Mouse (Mus musculus): ENCODE data around the gene Cln5. TPM values are rescaled to one million over a fixed set of nuclear protein-coding genes. Genes with fewer than 3 reads are reported as not detected.

Cln5 gene
- polyA plus RNA-seq, 1 experiment: 12.2 TPM

GRCm38 (mm10) chr14:103093670-103094069 is 23.7 kb downstream of the Cln5 start:
- Histone ChIP-seq H3K27ac (ENCODE audit: insufficient read depth, low read length) (no peak overlapping the region), H3K4me3 (ENCODE audit: insufficient read depth, low read length) (no peak overlapping the region), H3K4me1 (ENCODE audit: control insufficient read depth, insufficient read depth, low read length) (peaks cover 15% of the 10 kb centered on the region; the same call in 1 of the 2 replicates)
- TF ChIP-seq CTCF (IDR thresholded peaks at IDR 0.05; ENCODE audit: extremely low read depth, insufficient read depth, low read length) (no peak), POLR2A (IDR thresholded peaks at IDR 0.05; ENCODE audit: extremely low read depth, insufficient read depth, low read length) (no peak)

DNA sequence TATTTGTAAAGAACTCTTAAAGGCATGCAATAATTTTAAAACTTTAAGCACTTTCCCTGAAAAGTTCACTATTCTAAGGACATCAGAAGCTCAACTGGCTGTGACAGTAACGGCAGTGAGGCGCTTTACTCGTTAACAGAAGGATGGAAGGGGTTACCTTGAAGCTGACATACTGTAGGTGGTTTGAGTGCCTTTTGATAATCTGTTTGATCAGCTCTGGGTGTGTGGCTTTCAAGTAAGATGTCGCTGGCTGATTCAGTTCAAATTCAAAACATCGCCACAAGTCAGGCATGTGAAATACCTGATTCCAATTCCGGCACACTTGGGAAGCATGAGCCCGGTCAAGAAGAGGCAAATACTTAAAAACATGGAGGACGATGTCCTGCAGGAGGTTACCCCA is 25.0 kb downstream of the Cln5 start:
- TF ChIP-seq CTCF (IDR thresholded peaks at IDR 0.05; ENCODE audit: extremely low read depth, insufficient read depth, low read length) (no peak), POLR2A (IDR thresholded peaks at IDR 0.05; ENCODE audit: extremely low read depth, insufficient read depth, low read length) (no peak)
- Histone ChIP-seq H3K4me1 (ENCODE audit: control insufficient read depth, insufficient read depth, low read length) (peaks cover 15% of the 10 kb centered on the region; the same call in 1 of the 2 replicates), H3K27ac (ENCODE audit: insufficient read depth, low read length) (no peak overlapping the region)

GRCm38 (mm10) chr14:103095826-103096225 is 25.8 kb downstream of the Cln5 start:
- Histone ChIP-seq H3K27ac (ENCODE audit: insufficient read depth, low read length) (no peak overlapping the region), H3K4me1 (ENCODE audit: control insufficient read depth, insufficient read depth, low read length) (peaks cover 15% of the 10 kb centered on the region; the same call in 1 of the 2 replicates), H3K4me3 (ENCODE audit: insufficient read depth, low read length) (no peak overlapping the region)
- TF ChIP-seq CTCF (IDR thresholded peaks at IDR 0.05; ENCODE audit: extremely low read depth, insufficient read depth, low read length): no peak
- no peak for TF ChIP-seq POLR2A (IDR thresholded peaks at IDR 0.05; ENCODE audit: extremely low read depth, insufficient read depth, low read length)

More for the DNA sequence above, 25.0 kb downstream of the Cln5 start:
- H3K4me3 ChIP-seq (ENCODE audit: insufficient read depth, low read length): no peak overlapping the region

DNA sequence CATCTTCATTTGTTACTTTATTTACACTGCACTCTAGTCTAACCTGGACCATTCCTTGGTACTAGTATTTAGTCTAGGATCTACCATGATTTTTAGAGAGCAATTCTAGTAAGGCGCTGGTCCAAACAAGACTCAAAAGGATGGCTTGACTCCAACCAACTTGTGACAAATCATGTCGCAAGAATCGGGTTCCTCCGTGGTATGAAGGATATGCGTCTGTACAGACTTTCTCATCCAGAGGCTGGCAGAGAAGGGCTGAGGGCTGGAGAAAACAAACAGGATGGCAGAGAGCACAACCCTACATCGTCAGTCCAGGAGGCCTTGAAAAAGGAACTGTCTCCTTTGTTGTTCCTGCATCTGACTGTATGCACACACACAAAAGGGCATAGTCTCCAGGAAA is 26.6 kb downstream of the Cln5 start:
- Histone ChIP-seq H3K4me3 (ENCODE audit: insufficient read depth, low read length) (no peak overlapping the region; the same call in 1 of the 2 replicates), H3K27ac (ENCODE audit: insufficient read depth, low read length) (no peak overlapping the region), H3K4me1 (ENCODE audit: control insufficient read depth, insufficient read depth, low read length) (peaks cover 15% of the 10 kb centered on the region; the same call in 1 of the 2 replicates)
- TF ChIP-seq POLR2A (IDR thresholded peaks at IDR 0.05; ENCODE audit: extremely low read depth, insufficient read depth, low read length) (no peak), CTCF (IDR thresholded peaks at IDR 0.05; ENCODE audit: extremely low read depth, insufficient read depth, low read length) (no peak)

DNA sequence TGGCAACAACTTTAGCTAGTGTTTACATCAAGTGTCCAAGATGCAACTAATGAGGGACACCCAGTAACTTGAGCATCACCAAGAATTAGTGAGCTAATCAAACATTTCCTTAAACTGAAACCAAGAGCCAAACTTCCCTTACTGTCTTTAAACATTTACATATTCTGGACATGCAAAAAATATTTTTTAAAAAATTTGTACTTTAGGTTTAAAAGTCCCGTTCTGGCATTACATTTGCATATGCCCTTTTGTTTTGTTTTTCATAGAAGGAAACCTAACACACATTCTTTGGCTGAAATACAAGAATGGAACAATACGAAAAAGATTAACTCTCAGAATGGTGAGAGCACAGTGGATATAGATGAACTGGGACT is 28.2 kb downstream of the Cln5 start:
- peak overlapping the region; percentile 86 for H3K4me3 ChIP-seq (ENCODE audit: insufficient read depth, low read length)
- peaks cover 14% of the 10 kb centered on the region; the same call in 1 of the 2 replicates for H3K4me1 ChIP-seq (ENCODE audit: control insufficient read depth, insufficient read depth, low read length)
- no peak overlapping the region for H3K27ac ChIP-seq (ENCODE audit: insufficient read depth, low read length)
- TF ChIP-seq POLR2A (IDR thresholded peaks at IDR 0.05; ENCODE audit: extremely low read depth, insufficient read depth, low read length) (no peak), CTCF (IDR thresholded peaks at IDR 0.05; ENCODE audit: extremely low read depth, insufficient read depth, low read length) (no peak)

GRCm38 (mm10) chr14:103098587-103099235 is 28.7 kb downstream of the Cln5 start:
- TF ChIP-seq POLR2A (IDR thresholded peaks at IDR 0.05; ENCODE audit: extremely low read depth, insufficient read depth, low read length) (no peak), CTCF (IDR thresholded peaks at IDR 0.05; ENCODE audit: extremely low read depth, insufficient read depth, low read length) (no peak)
- peak overlapping the region; percentile 100 for H3K27ac ChIP-seq (ENCODE audit: insufficient read depth, low read length)
- H3K4me3 ChIP-seq (ENCODE audit: insufficient read depth, low read length): peak overlapping the region; percentile 86
- H3K4me1 ChIP-seq (ENCODE audit: control insufficient read depth, insufficient read depth, low read length): peaks cover 10% of the 10 kb centered on the region; the same call in 1 of the 2 replicates

- H3K4me1 ChIP-seq (ENCODE audit: control insufficient read depth, insufficient read depth, low read length): peaks cover 7% of the 10 kb centered on the region; the same call in 1 of the 2 replicates
- peak within 1 kb of the TSS; percentile 100 for H3K27ac ChIP-seq (ENCODE audit: insufficient read depth, low read length)
- peak within 1 kb of the TSS; percentile 86 for H3K4me3 ChIP-seq (ENCODE audit: insufficient read depth, low read length)
- TF ChIP-seq CTCF (IDR thresholded peaks at IDR 0.05; ENCODE audit: extremely low read depth, insufficient read depth, low read length) (no peak), POLR2A (IDR thresholded peaks at IDR 0.05; ENCODE audit: extremely low read depth, insufficient read depth, low read length) (peak; percentile 52)
Observed at GRCm38 (mm10) chr14:103099238-103099933, 29.4 kb downstream of the Cln5 start, which contains the start of gene Fbxl3. TSS of gene Fbxl3 (minus strand) at chr14:103099566.

- peaks cover 6% of the 10 kb centered on the region; the same call in 1 of the 2 replicates for H3K4me1 ChIP-seq (ENCODE audit: control insufficient read depth, insufficient read depth, low read length)
- H3K4me3 ChIP-seq (ENCODE audit: insufficient read depth, low read length): no peak overlapping the region
- no peak for TF ChIP-seq CTCF (IDR thresholded peaks at IDR 0.05; ENCODE audit: extremely low read depth, insufficient read depth, low read length)
- TF ChIP-seq POLR2A (IDR thresholded peaks at IDR 0.05; ENCODE audit: extremely low read depth, insufficient read depth, low read length): no peak
- H3K27ac ChIP-seq (ENCODE audit: insufficient read depth, low read length): no peak overlapping the region
Observed at GRCm38 (mm10) chr14:103100296-103100695, 30.3 kb downstream of the Cln5 start.

- no peak overlapping the region for H3K27ac ChIP-seq (ENCODE audit: insufficient read depth, low read length)
- H3K4me3 ChIP-seq (ENCODE audit: insufficient read depth, low read length): no peak overlapping the region
- peaks cover 4% of the 10 kb centered on the region; the same call in 1 of the 2 replicates for H3K4me1 ChIP-seq (ENCODE audit: control insufficient read depth, insufficient read depth, low read length)
- TF ChIP-seq CTCF (IDR thresholded peaks at IDR 0.05; ENCODE audit: extremely low read depth, insufficient read depth, low read length): no peak
- TF ChIP-seq POLR2A (IDR thresholded peaks at IDR 0.05; ENCODE audit: extremely low read depth, insufficient read depth, low read length): no peak
Observed at GRCm38 (mm10) chr14:103101171-103101570, 31.2 kb downstream of the Cln5 start.

Data from cortical plate, adult 2 months (tissue).